Mouse (Mus musculus): Measurements from ENCODE around the gene Zbtb46.
A peak's percentile ranks its signal among the peaks of the same experiment; 100 is the strongest.

Gene Zbtb46

GRCm38 (mm10) chr2:181403722-181404121 lies 55.5 kb downstream of the Zbtb46 start:
- no peak for DNase-seq (ENCODE audit: low spot score in 2 of 2)

- no peak for DNase-seq (ENCODE audit: low spot score in 2 of 2)
These were observed 57.7 kb downstream of the Zbtb46 start for GRCm38 (mm10) chr2:181401497-181401896.

GRCm38 (mm10) chr2:181397207-181397761 lies 61.9 kb downstream of the Zbtb46 start:
- DNase-seq (ENCODE audit: low spot score in 2 of 2), result no peak

GRCm38 (mm10) chr2:181394086-181394485 lies 65.1 kb downstream of the Zbtb46 start:
- no peak for DNase-seq (ENCODE audit: low spot score in 2 of 2)

- peak; percentile 62 to 79 for DNase-seq (ENCODE audit: low spot score in 2 of 2)
These were observed 66.5 kb downstream of the Zbtb46 start for GRCm38 (mm10) chr2:181392600-181393213.

GRCm38 (mm10) chr2:181391541-181391940 lies 67.7 kb downstream of the Zbtb46 start:
- DNase-seq (ENCODE audit: low spot score in 2 of 2), result no peak

GRCm38 (mm10) chr2:181391022-181391421 lies 68.2 kb downstream of the Zbtb46 start:
- DNase-seq (ENCODE audit: low spot score in 2 of 2), result no peak

GRCm38 (mm10) chr2:181390136-181390870 lies 68.9 kb downstream of the Zbtb46 start:
- DNase-seq (ENCODE audit: low spot score in 2 of 2), result no peak

GRCm38 (mm10) chr2:181386663-181387210 lies 72.5 kb downstream of the Zbtb46 start:
- DNase-seq (ENCODE audit: low spot score in 2 of 2), result no peak

GRCm38 (mm10) chr2:181385885-181386284 lies 73.3 kb downstream of the Zbtb46 start:
- no peak for DNase-seq (ENCODE audit: low spot score in 2 of 2)

- no peak for DNase-seq (ENCODE audit: low spot score in 2 of 2)
These were observed 74.3 kb downstream of the Zbtb46 start for GRCm38 (mm10) chr2:181384919-181385391.

GRCm38 (mm10) chr2:181384463-181384862 lies 74.8 kb downstream of the Zbtb46 start:
- no peak for DNase-seq (ENCODE audit: low spot score in 2 of 2)

- DNase-seq (ENCODE audit: low spot score in 2 of 2), result no peak
These were observed 77.5 kb downstream of the Zbtb46 start for GRCm38 (mm10) chr2:181381631-181382306.

- peak in 1 of 2 experiments; percentile 23 for DNase-seq (ENCODE audit: low spot score in 2 of 2)
These were observed 78.1 kb downstream of the Zbtb46 start for GRCm38 (mm10) chr2:181381107-181381506.

GRCm38 (mm10) chr2:181380251-181380650 lies 79.0 kb downstream of the Zbtb46 start:
- no peak for DNase-seq (ENCODE audit: low spot score in 2 of 2)

- no peak for DNase-seq (ENCODE audit: low spot score in 2 of 2)
These were observed 79.4 kb downstream of the Zbtb46 start, which contains the start of gene Lime1 for GRCm38 (mm10) chr2:181379778-181380177. Lime1 (plus strand) TSS chr2:181380078.

GRCm38 (mm10) chr2:181378701-181379100 lies 80.5 kb downstream of the Zbtb46 start:
- DNase-seq (ENCODE audit: low spot score in 2 of 2), result no peak

GRCm38 (mm10) chr2:181377230-181377629 lies 82.0 kb downstream of the Zbtb46 start:
- no peak for DNase-seq (ENCODE audit: low spot score in 2 of 2)

GRCm38 (mm10) chr2:181375787-181376186 lies 83.4 kb downstream of the Zbtb46 start:
- DNase-seq (ENCODE audit: low spot score in 2 of 2), result peak in 1 of 2 experiments; percentile 59

GRCm38 (mm10) chr2:181370001-181370400 lies 89.2 kb downstream of the Zbtb46 start:
- DNase-seq (ENCODE audit: low spot score in 2 of 2), result no peak

GRCm38 (mm10) chr2:181365655-181366075 lies 93.6 kb downstream of the Zbtb46 start:
- peak; percentile 14 to 25 for DNase-seq (ENCODE audit: low spot score in 2 of 2)
